Mouse (Mus musculus) kidney, adult 8-10 months (tissue): ENCODE results near the gene Ece1.
A peak's percentile ranks its signal among the peaks of the same experiment; 100 is the strongest.

Experiments used
- DNase-seq, 2 experiments: peaks; one replicate each; pipeline ENCODE4 v3.0.0; 2022

The Ece1 gene

DNA sequence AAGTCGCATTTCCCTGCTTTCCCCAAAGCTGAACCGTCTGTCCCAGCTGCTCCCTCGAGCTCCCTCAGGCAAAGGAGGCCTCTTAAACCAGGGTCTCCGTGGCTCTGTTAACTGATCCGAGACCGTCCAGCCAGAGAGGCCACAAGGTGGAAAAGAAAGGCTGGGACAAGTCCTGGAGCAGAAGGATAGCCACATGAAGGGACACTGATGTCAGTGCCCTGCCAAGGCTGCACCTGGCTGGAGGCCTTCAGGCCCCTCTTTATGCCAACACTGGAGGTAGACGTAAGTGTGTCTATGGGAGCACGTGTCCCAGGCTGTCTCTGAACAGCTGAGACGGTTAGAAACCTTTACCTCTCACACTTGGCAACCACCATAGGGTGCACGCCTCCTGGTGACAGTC, 57.1 kb downstream of the Ece1 start:
- DNase-seq: no peak

DNA sequence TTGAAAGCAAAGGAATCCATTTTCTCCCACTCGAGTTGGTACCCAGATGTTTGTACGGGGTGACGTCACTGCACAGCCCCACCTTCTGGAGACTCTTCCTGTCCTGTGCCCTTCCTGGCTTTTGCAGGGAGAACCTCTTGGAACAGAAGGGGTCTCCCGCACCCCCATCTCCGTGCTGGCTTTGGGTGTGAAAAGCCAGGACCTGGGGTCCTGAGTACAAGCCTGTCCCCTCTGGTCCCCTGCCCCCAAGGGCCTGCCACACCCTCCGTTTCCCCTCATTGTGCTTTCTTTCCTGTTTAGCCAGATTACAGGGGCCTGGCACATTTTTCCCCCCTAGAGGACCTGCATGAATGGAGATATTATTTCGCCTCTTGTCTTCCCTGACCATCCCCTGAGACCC, 58.0 kb downstream of the Ece1 start:
- DNase-seq: peak in 1 of 2 experiments; percentile 21

DNA sequence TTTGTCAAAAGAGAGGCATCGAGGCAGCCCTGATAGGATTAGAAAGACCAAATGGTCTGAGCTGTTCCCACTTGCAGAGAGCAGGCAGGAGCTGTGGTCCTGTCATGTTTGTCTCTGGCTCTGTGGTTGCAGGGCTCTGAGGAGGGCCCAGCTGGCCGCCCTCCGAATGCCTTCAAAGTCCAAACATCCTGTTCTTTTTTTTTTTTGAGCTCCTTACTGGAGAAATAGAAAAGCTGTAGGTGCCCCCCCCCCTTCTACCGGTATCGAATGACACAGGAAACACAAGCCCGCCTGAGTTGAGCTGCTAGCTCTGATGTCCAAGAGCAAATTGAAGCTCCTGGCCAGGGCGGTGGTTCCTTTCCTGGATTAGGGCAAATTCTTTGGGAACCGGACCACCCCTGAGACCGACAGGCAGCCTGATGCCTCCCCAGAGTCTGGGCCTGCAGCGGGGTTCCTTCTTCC, 58.5 kb downstream of the Ece1 start:
- DNase-seq: no peak

DNA sequence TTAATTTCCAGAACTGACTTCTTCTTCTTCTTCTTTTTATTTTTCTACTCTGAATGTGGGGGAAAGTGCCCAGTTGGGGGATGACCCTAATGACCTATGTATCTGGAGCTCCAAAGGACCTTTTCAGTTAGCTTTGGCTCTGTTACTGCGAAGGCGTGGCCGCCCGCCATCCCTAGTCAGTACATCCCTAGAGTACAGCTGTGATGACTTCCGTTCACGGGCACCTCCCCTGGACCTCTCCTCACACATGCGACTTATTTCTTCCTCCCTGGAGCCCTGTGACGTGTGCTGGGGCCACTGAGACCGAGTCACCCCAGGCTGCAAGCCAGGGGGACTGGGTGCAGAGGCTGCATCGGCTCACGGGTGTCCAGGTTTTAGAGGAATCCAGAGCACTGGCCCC, 59.5 kb downstream of the Ece1 start:
- DNase-seq: no peak

DNA sequence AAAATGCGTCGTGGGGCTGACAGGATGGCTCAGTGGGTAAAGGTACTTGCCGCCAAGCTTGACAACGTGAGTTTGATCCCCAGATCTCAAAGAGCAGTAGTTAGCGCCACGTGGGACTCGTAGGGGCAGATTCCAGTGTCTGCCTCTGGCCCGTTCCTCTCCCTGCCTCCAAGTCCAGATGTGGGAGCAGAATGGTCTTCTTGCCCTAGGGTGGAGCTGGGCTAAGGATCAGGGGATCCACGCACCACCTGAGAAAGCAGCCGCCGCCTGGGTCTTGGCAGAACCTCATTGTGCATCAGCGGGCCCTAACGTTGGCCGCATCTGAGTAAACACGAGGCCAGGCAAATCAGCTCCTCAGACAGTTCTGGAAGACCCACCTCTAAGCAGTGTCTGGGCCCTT, 61.0 kb downstream of the Ece1 start:
- DNase-seq: no peak

DNA sequence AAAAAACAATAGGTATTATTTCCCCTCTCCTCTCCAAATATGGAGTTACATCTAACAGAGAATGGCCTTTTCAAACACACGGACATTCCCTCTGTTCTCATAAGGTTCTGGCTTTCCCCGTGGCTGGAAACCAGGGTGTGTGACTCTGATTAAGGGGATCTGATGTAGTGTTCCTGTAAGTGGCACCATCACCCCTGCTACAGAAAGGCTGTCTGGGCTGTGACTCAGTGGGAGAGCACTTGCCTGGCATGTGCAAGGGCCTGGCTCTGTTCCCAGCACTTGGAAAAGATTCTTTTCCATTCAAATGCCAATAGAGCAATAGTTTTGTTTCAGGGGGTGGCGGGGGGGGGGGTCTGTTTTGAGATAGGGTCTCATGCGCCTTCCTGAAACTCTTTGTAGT, 63.1 kb downstream of the Ece1 start:
- DNase-seq: no peak

DNA sequence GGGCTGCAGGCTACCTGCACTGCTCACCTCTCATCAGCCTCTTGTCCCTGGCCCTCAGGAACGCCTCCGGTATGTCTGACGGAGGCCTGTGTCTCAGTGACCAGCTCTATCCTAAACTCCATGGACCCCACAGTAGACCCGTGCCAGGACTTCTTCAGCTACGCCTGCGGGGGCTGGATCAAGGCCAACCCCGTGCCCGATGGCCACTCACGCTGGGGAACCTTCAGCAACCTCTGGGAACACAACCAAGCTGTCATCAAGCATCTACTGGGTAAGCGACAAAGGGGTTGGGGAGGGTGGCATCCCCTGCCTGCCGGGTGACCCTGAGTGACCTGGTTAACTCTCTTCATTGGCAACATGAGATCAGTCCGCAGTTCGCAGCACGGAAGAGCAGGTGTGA, 64.1 kb downstream of the Ece1 start:
- DNase-seq: no peak

DNA sequence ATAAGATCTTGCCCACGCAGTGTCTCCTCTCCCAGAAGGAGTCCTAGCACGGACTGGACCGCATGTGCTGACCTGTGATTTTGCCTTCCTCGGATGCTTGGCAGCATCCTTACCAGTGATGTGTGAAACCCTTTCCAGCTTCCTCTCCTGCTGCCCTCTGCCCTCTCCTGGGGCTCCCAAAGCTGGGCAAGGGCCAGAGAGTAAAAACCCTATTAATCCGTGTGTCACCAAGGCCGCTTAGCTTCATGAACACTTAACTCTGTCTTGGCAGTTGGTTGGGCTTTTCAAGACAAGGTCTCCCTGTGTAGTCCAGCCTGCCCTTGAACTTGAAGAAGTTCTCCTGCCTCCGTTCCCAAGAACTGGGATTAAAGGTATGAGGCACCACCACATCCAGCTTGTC, 65.1 kb downstream of the Ece1 start:
- no peak for DNase-seq

DNA sequence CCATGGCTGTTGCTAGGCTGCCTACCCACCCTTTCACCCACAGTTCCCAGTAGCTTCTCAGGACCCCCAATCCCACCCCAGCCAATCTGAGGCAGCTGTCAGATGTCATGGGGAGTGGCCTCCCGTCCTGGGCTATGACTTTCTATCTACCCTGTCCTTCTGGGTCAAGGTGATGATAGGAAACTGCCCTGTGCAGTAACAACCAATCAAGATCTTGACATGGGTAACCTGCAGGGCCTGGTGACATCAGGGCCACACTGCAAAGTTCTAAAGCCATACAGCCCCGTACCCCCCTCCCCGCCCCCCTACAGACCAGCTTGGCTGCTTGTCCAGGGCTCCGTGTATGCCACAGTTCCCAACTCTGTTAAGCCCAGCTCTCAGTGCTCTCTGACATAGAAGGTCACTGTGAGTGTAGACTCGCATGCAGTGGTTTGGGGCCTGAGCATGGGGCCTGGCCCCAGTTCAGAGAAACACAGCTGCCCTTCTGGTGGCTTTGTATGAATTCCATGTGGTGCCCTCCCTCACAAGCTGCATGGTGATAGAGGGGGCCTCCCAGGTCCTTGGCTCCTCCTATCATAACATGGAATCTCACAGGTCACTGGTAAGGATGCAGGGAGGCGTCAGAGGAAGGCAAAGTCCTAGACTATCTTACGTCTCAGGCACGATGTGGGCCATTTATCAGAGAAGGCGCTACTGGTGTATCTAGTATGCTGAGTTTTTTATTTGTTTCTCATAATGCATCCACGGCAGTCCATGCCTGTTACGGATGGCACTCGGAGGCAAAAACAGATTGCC, 65.9 kb downstream of the Ece1 start:
- DNase-seq: no peak

DNA sequence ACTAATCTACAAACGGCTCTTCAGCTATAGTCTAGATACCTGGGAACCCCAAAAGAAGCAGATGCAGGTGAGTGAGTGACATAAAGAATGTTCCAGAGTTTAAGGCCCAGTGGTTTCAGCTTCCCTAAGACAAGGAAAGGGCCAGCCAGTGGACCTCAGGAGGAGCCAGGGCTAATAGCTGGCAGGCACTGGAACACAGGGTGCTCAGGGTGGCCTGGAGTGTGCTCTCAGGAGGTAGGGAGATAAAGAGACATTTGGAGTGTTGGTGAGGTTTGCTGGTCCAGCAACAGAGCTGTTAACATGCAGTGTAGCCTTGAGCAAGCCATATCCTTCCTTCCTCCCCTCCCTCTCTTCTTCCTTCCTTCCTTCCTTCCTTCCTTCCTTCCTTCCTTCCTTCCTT, 66.8 kb downstream of the Ece1 start:
- DNase-seq: no peak

DNA sequence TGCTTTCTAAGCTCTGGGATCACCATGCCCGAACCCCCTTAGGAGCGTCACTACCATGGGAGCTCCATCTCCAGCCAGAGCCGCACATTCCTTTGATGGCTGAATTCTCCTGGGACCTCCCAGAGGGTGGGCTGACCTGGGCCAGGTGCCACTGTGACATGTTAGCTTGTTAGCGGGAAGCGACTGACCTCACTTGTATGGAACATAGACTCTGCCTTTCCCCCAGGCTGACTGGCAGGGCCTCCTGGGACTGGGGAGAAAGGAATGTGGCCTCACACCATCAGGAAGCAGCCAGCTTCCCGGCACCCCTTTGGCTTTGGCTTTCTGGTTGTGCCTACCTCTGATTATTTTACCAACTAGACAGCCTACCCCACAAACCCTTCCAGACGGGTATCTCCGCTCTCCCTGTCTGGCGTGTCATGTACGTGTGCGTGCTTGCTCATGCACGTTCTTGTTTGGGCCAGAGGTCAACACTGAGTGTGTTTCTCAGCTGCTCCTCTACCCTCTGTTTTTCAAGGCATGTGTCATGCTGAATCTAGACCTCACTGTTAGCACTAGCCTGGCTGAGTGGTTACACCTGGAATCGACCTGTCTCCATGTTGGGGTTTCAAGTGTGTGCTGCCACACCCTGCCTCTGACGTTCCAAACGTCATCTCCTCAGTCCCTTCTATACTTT, 67.4 kb downstream of the Ece1 start:
- DNase-seq: peak; percentile 35 to 51

DNA sequence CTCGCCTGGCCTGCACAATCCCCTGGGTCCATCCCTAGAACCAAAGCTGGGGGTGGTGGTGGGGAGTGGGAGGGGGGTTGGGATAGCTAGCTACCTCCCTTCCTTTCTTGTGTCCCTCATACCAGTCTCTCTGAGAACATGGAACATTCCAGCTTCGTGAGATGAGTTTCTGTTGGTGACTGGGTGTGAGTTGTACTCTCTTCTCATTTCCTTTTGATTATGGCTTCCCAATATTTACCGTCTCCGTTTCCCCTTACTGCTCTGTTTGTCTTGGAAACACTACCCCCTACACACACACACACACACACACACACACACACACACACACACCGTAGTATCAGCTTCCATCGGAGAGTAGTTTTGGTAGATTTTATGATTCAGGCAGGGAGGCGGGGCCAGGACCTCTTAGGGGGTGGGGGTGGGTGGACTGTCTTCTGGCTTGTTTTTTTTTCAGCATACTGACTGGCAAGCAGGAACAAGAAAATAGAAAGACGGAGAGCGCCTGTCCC, 68.5 kb downstream of the Ece1 start:
- DNase-seq: no peak

DNA sequence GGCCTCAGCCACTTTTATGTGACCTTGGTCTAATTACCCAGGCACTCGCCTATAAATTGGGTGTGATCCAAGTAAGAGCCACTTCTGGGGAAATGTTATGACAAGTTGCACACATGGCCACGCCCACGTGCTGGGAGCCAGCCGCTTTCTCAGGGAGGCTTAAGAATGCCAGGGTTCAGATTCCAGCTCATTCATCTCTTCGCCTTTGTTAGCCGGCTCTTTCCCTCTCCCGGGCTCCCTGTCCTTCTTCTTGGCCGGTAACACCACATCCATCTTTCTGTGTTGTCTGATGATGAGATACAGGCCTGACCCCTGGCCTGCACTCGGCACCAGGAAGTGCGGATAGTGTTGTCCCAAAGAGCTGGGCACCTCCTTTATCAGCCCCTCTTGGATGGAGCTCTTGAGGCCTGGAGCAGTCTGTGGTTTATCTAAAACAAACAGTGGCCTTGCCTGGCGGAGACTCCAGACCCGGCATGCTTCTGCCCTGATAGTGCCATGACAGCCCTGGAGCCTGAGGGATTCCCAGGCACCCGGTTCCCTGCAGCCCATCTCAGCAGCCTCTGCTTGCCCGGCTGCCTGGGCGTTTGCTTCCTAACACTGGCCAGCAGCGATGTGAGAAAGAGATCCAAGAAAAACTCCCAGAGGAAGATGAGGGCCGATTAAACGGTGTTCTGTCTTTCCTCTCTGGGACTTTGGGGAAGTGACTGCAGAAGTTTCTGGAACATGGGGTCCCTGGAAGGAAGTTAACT, 69.1 kb downstream of the Ece1 start:
- peak; percentile 84 to 88 for DNase-seq

DNA sequence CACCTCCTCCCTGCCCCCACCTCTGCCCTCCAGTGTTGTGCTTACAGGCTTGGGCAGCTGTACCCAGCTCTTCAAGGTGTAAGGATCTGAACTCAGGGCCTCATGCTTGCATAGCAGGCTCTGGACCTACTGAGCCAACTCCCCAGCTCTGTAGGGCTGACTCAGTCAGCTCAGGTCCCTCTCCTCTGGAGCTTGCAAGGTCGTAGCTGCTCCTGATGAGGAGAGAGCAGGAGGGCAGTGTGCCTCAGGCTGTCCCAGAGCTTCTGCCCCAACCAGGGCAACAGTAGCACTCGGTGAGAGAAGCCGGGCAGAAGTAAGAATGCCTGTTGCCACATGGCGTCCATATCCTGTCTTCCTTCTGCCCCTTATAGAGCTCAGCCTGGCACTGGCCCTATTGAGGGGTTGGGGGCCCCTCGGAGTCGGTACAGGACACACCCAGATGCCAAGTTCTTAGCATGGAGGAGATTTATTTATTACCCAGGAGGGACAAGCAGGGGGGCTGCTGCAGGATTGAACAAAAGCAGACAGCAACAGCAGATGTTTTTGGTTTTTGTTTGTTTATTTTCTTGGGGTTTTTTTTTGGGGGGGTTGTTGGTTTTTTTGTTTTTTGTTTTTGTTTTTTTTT, 70.6 kb downstream of the Ece1 start:
- DNase-seq: no peak

DNA sequence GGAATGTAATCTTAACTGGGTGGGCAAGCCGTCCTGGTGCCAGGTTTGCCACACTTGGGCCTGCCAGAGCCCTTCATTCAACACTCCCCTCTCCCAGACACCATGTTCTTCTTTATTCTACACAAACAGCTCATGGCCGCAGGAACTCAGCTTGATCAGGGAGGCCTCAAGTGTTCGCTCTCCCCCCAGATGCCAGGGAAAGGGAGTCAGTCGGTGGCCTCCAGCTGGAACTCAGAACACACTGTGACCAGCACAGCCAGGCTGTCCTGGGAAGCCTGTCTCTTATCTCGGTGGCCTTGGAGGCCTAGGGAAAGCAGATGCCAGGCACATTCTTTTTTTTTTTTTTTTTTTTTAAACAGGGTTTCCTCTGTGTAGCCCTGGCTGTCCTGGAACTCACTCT, 71.3 kb downstream of the Ece1 start:
- no peak for DNase-seq

DNA sequence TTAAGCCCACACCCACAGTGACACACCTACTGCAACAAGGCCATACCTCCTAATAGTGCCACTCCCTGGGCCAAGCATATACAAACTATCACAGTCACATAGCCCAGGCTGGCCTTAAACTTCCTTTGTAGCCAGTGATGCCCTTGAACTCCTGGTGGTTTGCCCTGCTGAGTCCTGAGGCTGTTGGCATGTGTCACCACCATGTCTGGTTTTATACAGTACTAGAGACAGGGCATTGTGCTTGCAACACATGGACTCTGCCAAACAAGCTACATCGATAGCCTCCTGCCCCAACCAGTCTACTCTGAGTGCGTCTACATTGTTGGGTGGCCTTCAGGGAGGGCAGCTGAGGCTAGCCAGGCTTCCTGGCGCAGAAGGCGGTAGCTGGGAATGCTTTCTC, 74.1 kb downstream of the Ece1 start:
- DNase-seq: no peak

DNA sequence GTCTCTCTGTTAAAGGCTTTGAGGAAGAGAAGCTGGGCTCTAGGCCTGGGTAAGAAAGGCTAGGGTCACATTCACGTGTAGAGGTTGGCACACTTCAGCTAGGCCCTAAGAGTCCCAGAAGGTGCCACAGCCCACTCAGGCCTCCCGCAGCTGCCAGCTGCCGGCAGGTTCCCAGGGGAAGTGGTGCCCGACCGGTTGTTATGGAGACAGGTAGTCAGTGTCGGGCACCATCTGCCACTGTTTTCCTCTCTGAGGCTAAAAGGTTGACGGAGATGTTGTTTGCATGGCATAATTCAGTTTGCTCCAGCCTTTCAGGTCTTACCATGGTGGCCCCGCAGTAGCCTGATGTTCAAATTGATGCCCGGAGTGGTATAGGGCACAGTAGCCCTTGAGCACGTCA, 78.0 kb downstream of the Ece1 start:
- no peak for DNase-seq

DNA sequence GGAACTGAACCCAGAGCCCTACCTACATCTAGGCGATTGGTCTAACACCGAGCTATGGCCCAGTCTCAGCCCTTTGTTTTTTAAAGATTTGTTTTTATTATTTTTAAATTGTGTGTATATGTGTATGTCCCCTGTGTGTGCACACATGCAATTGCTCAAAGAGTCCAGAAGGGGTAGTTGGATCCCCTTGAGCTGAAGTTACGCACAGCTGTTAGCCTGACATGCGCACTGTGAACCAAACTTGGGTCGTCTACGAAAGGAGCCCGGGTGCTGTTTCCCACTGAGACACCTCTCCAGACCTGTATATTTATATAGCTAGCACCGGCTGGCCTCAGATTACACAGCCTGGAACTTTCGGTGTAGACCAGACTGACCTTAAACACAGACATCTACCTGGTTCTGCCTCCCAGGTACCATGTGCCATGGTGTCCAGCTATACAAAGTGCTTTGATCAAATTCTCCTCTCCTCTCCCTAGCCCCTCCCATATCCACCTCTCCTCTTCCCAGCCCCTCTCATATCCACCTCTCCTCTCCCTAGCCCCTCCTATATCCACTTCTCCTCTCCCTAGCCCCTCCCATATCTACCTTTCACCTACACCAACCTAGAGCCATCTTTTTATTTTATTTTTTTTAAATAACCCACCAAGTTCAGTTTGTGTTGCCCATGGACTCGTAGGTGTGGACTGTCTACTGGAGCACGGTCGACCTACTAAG, 79.3 kb downstream of the Ece1 start:
- DNase-seq: no peak

DNA sequence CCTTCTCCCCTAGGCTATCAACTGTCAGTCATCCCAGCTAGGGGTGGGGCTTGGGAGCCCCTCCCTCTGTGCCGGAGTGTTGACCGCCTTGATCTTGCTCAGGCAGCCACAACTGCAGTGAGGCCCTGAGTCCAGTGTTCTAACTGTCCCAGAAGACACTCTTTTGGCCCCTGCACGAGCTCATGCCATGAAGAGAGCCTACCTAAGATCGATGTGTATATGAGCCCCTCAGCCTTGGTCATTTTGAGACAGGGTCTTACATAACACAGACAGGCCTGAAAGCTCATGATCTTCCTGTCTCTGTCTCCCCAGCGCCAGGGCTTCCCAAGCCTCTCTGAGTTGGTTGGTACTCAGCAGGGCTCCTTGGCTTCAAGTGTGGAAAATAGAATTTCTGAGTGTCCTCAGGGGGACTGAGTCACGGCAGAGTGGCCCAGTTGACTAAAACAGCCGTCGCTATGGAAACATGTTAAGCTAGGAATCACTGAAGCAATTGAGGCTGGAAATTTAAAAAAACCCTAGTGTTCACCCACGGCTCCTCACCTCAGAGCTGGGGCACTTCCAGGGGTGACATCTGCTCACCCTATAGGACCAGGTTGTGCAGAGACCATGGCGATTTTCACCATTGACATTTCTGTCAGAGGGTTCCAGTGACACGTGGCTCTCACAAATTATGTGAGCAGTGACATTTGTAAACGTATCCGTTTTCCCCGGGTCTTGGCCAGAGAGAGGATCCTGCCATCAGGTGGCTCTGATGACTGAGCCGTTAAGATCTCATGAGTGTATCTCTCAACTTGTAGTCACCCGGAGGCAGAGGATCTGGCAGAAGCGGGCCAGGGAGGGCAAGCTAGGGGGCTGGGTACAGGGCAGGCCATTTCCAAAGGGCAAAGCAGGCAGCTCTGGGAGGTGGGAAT, 80.1 kb downstream of the Ece1 start:
- no peak for DNase-seq

DNA sequence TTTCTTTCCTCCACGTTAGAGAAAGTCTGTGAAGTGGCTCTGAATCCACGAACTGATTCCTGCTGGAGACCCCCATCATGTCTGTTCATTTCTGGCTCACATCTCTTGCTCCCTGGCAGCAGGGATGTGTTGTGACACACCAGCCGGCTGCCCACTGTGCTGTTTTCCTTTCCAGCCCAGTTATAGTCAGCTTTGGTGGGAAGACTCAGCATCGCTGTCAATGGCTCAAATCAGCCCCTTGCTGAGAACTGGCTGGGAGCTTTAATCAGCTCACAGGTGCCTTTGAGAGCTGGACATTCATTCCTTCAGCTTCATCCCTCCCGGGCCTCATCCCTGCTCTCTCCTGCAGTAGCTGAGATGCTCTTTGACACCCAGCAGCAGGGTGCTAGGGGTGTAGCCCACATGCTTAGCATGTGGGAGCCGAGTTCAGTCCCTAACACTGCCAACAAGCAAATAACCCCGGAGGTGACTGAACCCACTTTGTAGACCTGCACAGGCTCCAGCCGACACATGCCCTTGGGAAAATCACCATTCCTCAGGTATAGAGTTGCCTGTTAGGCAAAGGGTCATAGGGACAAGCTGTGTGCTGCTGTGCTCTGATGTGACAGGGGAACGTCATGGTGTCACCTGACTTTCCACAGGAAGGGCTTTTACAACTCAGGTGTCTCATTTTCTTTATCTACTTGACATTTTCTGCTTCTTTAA, 80.9 kb downstream of the Ece1 start:
- DNase-seq: no peak

DNA sequence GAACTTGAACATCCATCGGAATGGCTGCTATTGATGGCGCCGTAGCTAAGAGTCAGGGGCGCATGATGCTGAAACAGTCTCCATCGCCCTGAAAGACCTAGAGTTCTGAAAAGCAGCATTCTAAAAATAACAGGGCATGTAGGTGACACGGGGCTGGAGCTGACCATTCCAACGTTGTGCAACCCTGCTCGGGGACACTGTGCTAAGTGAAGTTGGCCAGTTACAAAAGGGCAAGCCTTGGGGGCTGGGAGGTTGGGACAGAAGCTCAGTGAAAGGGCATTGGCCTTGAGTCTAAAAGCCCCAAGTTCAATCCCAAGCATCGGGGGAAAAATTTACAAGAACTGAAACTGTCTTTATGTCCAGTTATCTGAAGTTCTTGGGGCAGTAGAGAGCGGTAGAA, 81.5 kb downstream of the Ece1 start:
- DNase-seq: no peak
